Mouse (Mus musculus): ENCODE results near the gene Cbx7.

DNA sequence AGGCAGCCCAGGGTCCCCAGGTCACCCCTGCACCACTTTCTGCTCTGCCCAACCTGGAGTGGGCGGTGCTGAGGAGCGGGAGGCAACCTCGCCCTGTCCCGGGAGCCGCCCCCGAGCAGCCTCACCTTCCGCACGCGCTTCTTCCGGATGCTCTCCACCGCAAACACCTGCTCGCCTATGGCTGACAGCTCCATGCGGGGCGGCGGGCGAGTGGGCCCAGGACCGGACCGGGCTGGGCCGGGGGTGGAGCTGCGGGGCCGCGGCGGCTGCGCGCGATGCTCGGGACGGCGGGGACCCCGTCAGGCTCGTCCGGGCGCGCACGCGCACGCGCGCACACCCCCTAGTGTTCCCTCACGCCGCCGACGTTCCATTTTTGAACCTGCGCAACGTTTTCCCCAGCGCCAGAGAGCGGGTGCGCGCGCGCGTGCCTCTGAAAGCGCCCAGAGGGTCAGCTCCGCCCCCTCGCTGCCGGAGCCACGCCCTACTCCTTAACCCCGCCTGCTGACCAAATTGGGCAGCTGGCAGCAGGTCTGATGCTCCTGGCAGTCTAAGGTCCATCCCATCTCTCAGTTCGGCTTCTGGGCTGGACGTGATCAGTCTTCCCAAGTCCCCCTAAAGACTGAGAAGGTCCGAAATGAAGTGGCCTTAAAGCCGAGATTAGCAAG is 38.5 kb downstream of the Cbx7 start:
- TF ChIP-seq ZKSCAN1 (IDR thresholded peaks at IDR 0.05; ENCODE audit: low read depth, low read length): no peak
- TF ChIP-seq CTCF (IDR thresholded peaks at IDR 0.05 in 2 of 3, conservative IDR thresholded peaks at IDR 0.05 in 1 of 3; ENCODE audit: control insufficient read depth in 1 of 3, insufficient read depth in 1 of 3, low read depth in 2 of 3, low read length in 3 of 3, poor library complexity in 1 of 3, severe bottlenecking in 1 of 3): no peak
- no peak for TF ChIP-seq MAFK (IDR thresholded peaks at IDR 0.05; ENCODE audit: borderline replicate concordance, low read depth, low read length)
- no peak for TF ChIP-seq UBTF (IDR thresholded peaks at IDR 0.05; ENCODE audit: borderline replicate concordance, insufficient read depth, low read depth, low read length)
- no peak for TF ChIP-seq MAX (IDR thresholded peaks at IDR 0.05; ENCODE audit: low read length)
- no peak for TF ChIP-seq RAD21 (IDR thresholded peaks at IDR 0.05; ENCODE audit: low read depth, low read length)
- peak; percentile 52 to 61; a peak in 2 of 4 replicates for TF ChIP-seq POLR2A (IDR thresholded peaks at IDR 0.05; ENCODE audit: control insufficient read depth in 1 of 2, insufficient read depth in 1 of 2, low read depth in 1 of 2, low read length in 2 of 2, poor library complexity in 1 of 2)
- TF ChIP-seq RCOR1 (IDR thresholded peaks at IDR 0.05; ENCODE audit: low read depth, low read length): no peak
- no peak for TF ChIP-seq SMC3 (IDR thresholded peaks at IDR 0.05; ENCODE audit: low read depth, low read length)
- TF ChIP-seq MEF2A (IDR thresholded peaks at IDR 0.05; ENCODE audit: extremely low read depth, insufficient replicate concordance, low read depth, low read length, poor library complexity, severe bottlenecking): no peak
- TF ChIP-seq GATA1 (IDR thresholded peaks at IDR 0.05; ENCODE audit: low read depth, low read length): no peak

Measured in MEL (cell line).